Mouse (Mus musculus): ENCODE measurements around the gene Dpm3. TPM values are rescaled to one million over a fixed set of nuclear protein-coding genes. Genes with fewer than 3 reads are reported as not detected.

Dpm3 gene
- total and polyA plus RNA-seq, 2 experiments from 2014 or later = 97.8 to 347 TPM

- no peak overlapping the region for H3K9ac ChIP-seq (replicated peaks; ENCODE audit: low read length)
- no peak overlapping the region for H3K27ac ChIP-seq
- no peaks in the 10 kb centered on the region for H3K9me3 ChIP-seq (ENCODE audit: low read length)
- no peak for TF ChIP-seq CTCF (IDR thresholded peaks at IDR 0.05; ENCODE audit: low read depth)
- no peaks in the 10 kb centered on the region for H3K4me1 ChIP-seq (ENCODE audit: insufficient read depth, low read length)
- no peak overlapping the region for H3K4me2 ChIP-seq (ENCODE audit: low read depth, low read length)
- 68% methylated on average over 5 of the region's 5 CpGs for WGBS
- no peak for ATAC-seq
- no peak for DNase-seq (ENCODE audit: low spot score)
- no peaks in the 10 kb centered on the region for H3K27me3 ChIP-seq (ENCODE audit: insufficient read depth, low read length)
- no peaks in the 10 kb centered on the region for H3K36me3 ChIP-seq (ENCODE audit: insufficient read depth, low read length)
- no peak overlapping the region for H3K4me3 ChIP-seq (ENCODE audit: low read length)
Measured at GRCm38 (mm10) chr3:89287286-89287685, 28.1 kb downstream of the Dpm3 start.

- no peak for TF ChIP-seq CTCF (IDR thresholded peaks at IDR 0.05; ENCODE audit: low read depth)
- no peak overlapping the region for H3K27ac ChIP-seq
- no peaks in the 10 kb centered on the region for H3K4me1 ChIP-seq (ENCODE audit: insufficient read depth, low read length)
- H3K4me3 ChIP-seq (ENCODE audit: low read length) = no peak overlapping the region
- H3K4me2 ChIP-seq (ENCODE audit: low read depth, low read length) = no peak overlapping the region
- H3K36me3 ChIP-seq (ENCODE audit: insufficient read depth, low read length) = no peaks in the 10 kb centered on the region
- H3K9me3 ChIP-seq (ENCODE audit: low read length) = no peaks in the 10 kb centered on the region
- H3K27me3 ChIP-seq (ENCODE audit: insufficient read depth, low read length) = no peaks in the 10 kb centered on the region
- ATAC-seq = no peak
- no peak overlapping the region for H3K9ac ChIP-seq (replicated peaks; ENCODE audit: low read length)
- 44% methylated on average over 7 of the region's 7 CpGs for WGBS
- no peak for DNase-seq (ENCODE audit: low spot score)
Measured at GRCm38 (mm10) chr3:89288503-89288928, 29.4 kb downstream of the Dpm3 start.

GRCm38 (mm10) chr3:89291874-89292273, 32.7 kb downstream of the Dpm3 start:
- DNase-seq (ENCODE audit: low spot score) = no peak
- H3K9ac ChIP-seq (replicated peaks; ENCODE audit: low read length) = no peak overlapping the region
- H3K9me3 ChIP-seq (ENCODE audit: low read length) = no peaks in the 10 kb centered on the region
- H3K4me2 ChIP-seq (ENCODE audit: low read depth, low read length) = no peak overlapping the region
- 79% methylated on average over 10 of the region's 10 CpGs for WGBS
- no peak overlapping the region for H3K27ac ChIP-seq
- no peaks in the 10 kb centered on the region for H3K4me1 ChIP-seq (ENCODE audit: insufficient read depth, low read length)
- H3K36me3 ChIP-seq (ENCODE audit: insufficient read depth, low read length) = no peaks in the 10 kb centered on the region
- TF ChIP-seq CTCF (IDR thresholded peaks at IDR 0.05; ENCODE audit: low read depth) = no peak
- no peak for ATAC-seq
- no peak overlapping the region for H3K4me3 ChIP-seq (ENCODE audit: low read length)
- H3K27me3 ChIP-seq (ENCODE audit: insufficient read depth, low read length) = no peaks in the 10 kb centered on the region

- Histone ChIP-seq H3K4me2 (ENCODE audit: low read depth, low read length) (no peak overlapping the region), H3K36me3 (ENCODE audit: insufficient read depth, low read length) (no peaks in the 10 kb centered on the region), H3K27ac (no peak overlapping the region), H3K27me3 (ENCODE audit: insufficient read depth, low read length) (no peaks in the 10 kb centered on the region), H3K4me1 (ENCODE audit: insufficient read depth, low read length) (no peaks in the 10 kb centered on the region), H3K9ac (replicated peaks; ENCODE audit: low read length) (no peak overlapping the region), H3K4me3 (ENCODE audit: low read length) (no peak overlapping the region), H3K9me3 (ENCODE audit: low read length) (no peaks in the 10 kb centered on the region)
- TF ChIP-seq CTCF (IDR thresholded peaks at IDR 0.05; ENCODE audit: low read depth) = no peak
- ATAC-seq = no peak
- WGBS = 70% methylated on average over 5 of the region's 5 CpGs
- no peak for DNase-seq (ENCODE audit: low spot score)
Measured at GRCm38 (mm10) chr3:89292303-89292702, 33.1 kb downstream of the Dpm3 start.

- no peaks in the 10 kb centered on the region for H3K27me3 ChIP-seq (ENCODE audit: insufficient read depth, low read length)
- WGBS = 90% methylated on average over 11 of the region's 11 CpGs
- TF ChIP-seq CTCF (IDR thresholded peaks at IDR 0.05; ENCODE audit: low read depth) = no peak
- no peak overlapping the region for H3K9ac ChIP-seq (replicated peaks; ENCODE audit: low read length)
- H3K9me3 ChIP-seq (ENCODE audit: low read length) = no peaks in the 10 kb centered on the region
- no peaks in the 10 kb centered on the region for H3K4me1 ChIP-seq (ENCODE audit: insufficient read depth, low read length)
- DNase-seq (ENCODE audit: low spot score) = no peak
- no peak overlapping the region for H3K4me3 ChIP-seq (ENCODE audit: low read length)
- no peak overlapping the region for H3K27ac ChIP-seq
- H3K36me3 ChIP-seq (ENCODE audit: insufficient read depth, low read length) = no peaks in the 10 kb centered on the region
- no peak overlapping the region for H3K4me2 ChIP-seq (ENCODE audit: low read depth, low read length)
- no peak for ATAC-seq
Measured at GRCm38 (mm10) chr3:89293247-89293918, 34.2 kb downstream of the Dpm3 start.

GRCm38 (mm10) chr3:89294195-89294594, 35.0 kb downstream of the Dpm3 start:
- H3K4me2 ChIP-seq (ENCODE audit: low read depth, low read length) = no peak overlapping the region
- H3K4me3 ChIP-seq (ENCODE audit: low read length) = no peak overlapping the region
- DNase-seq (ENCODE audit: low spot score) (no peak), ATAC-seq (no peak)
- H3K4me1 ChIP-seq (ENCODE audit: insufficient read depth, low read length) = no peaks in the 10 kb centered on the region
- H3K9me3 ChIP-seq (ENCODE audit: low read length) = no peaks in the 10 kb centered on the region
- 82% methylated on average over 5 of the region's 5 CpGs for WGBS
- no peaks in the 10 kb centered on the region for H3K36me3 ChIP-seq (ENCODE audit: insufficient read depth, low read length)
- no peak overlapping the region for H3K9ac ChIP-seq (replicated peaks; ENCODE audit: low read length)
- no peaks in the 10 kb centered on the region for H3K27me3 ChIP-seq (ENCODE audit: insufficient read depth, low read length)
- no peak overlapping the region for H3K27ac ChIP-seq
- TF ChIP-seq CTCF (IDR thresholded peaks at IDR 0.05; ENCODE audit: low read depth) = no peak

- Histone ChIP-seq H3K27me3 (ENCODE audit: insufficient read depth, low read length) (no peaks in the 10 kb centered on the region), H3K4me1 (ENCODE audit: insufficient read depth, low read length) (no peaks in the 10 kb centered on the region), H3K9me3 (ENCODE audit: low read length) (no peaks in the 10 kb centered on the region), H3K27ac (no peak overlapping the region), H3K4me2 (ENCODE audit: low read depth, low read length) (no peak overlapping the region), H3K4me3 (ENCODE audit: low read length) (no peak overlapping the region), H3K9ac (replicated peaks; ENCODE audit: low read length) (no peak overlapping the region), H3K36me3 (ENCODE audit: insufficient read depth, low read length) (no peaks in the 10 kb centered on the region)
- no peak for TF ChIP-seq CTCF (IDR thresholded peaks at IDR 0.05; ENCODE audit: low read depth)
- no peak for ATAC-seq
- DNase-seq (ENCODE audit: low spot score) = no peak
- WGBS = 79% methylated on average over 8 of the region's 8 CpGs
Measured at GRCm38 (mm10) chr3:89295685-89296230, 36.6 kb downstream of the Dpm3 start.

Measured in hindbrain, postnatal 0 days (tissue).